Mouse (Mus musculus) ES-Bruce4 (cell line): ENCODE measurements around the gene Zmym6. TPM values are rescaled to one million over a fixed set of nuclear protein-coding genes. Genes with fewer than 3 reads are reported as not detected.

Source experiments
- H3K27ac ChIP-seq: 2 replicates; pipeline ENCODE4 v1.5.1; 2012; ENCODE audit warnings: low read length, inconsistent platforms; ENCODE audit not compliant: insufficient read depth
- H3K27me3 ChIP-seq: 2 replicates; pipeline ENCODE4 v1.6.1; 2012; ENCODE audit warnings: mild to moderate bottlenecking, low read length, inconsistent platforms; ENCODE audit not compliant: control insufficient read depth, poor library complexity, insufficient read depth, severe bottlenecking
- H3K36me3 ChIP-seq: 2 replicates; pipeline ENCODE4 v1.6.1; 2012; ENCODE audit warnings: inconsistent platforms, mild to moderate bottlenecking, low read length, moderate library complexity; ENCODE audit not compliant: control insufficient read depth, poor library complexity, insufficient read depth, severe bottlenecking
- H3K4me1 ChIP-seq: one replicate; pipeline ENCODE4 v1.8.1; 2011; ENCODE audit warnings: low read length; ENCODE audit not compliant: control insufficient read depth, insufficient read depth
- H3K4me3 ChIP-seq: 2 replicates; pipeline ENCODE4 v1.5.1; 2011; ENCODE audit warnings: low read depth, mild to moderate bottlenecking, low read length
- H3K9ac ChIP-seq: 2 replicates; pipeline ENCODE4 v1.6.1; 2012; ENCODE audit warnings: low read depth, mild to moderate bottlenecking, inconsistent platforms; ENCODE audit not compliant: poor library complexity, severe bottlenecking
- H3K9me3 ChIP-seq: replicated peaks from 2 replicates; pipeline ENCODE4 v1.6.1; 2012; ENCODE audit warnings: mild to moderate bottlenecking, low read length, inconsistent platforms; ENCODE audit not compliant: control insufficient read depth, poor library complexity, insufficient read depth, severe bottlenecking
- CTCF ChIP-seq: IDR thresholded peaks from one replicate; pipeline ENCODE4 v1.8.1; 2011; ENCODE audit warnings: low read depth, low read length
- EP300 ChIP-seq: IDR thresholded peaks from 2 replicates; pipeline ENCODE4 v1.6.1; 2011; ENCODE audit warnings: low read depth, low read length; ENCODE audit not compliant: insufficient read depth
- POLR2A ChIP-seq: IDR thresholded peaks from one replicate; pipeline ENCODE4 v1.8.1; 2011; ENCODE audit warnings: low read length; ENCODE audit not compliant: insufficient read depth
- polyA plus RNA-seq: library from polyadenylated mRNA; stranded (reverse); fragments of >200 nt; gene quantifications from 2 replicates; pipeline ENCODE4 v1.2.4, GENCODE M21; 2011; ENCODE audit warnings: low read depth; ENCODE audit not compliant: missing spikeins, insufficient read depth, insufficient read length

The Zmym6 gene
- polyA plus RNA-seq, 1 experiment: 33.7 TPM

- no peaks in the 10 kb centered on the region for H3K9me3 ChIP-seq
- H3K36me3 ChIP-seq: no peaks in the 10 kb centered on the region
- H3K4me3 ChIP-seq: no peak overlapping the region
- no peak for TF ChIP-seq POLR2A
- TF ChIP-seq CTCF: no peak
- TF ChIP-seq EP300: no peak
- no peak overlapping the region for H3K9ac ChIP-seq
- H3K4me1 ChIP-seq: peaks cover 6% of the 10 kb centered on the region
- H3K27me3 ChIP-seq: no peaks in the 10 kb centered on the region
- H3K27ac ChIP-seq: no peak overlapping the region
These were observed 60.4 kb downstream of the Zmym6 start for GRCm38 (mm10) chr4:127137591-127137990.

- Histone ChIP-seq H3K9me3 (no peaks in the 10 kb centered on the region), H3K4me1 (peaks cover 6% of the 10 kb centered on the region)
These were observed 61.3 kb downstream of the Zmym6 start for GRCm38 (mm10) chr4:127138486-127138885.

GRCm38 (mm10) chr4:127150031-127150430 lies 72.8 kb downstream of the Zmym6 start:
- H3K36me3 ChIP-seq: no peaks in the 10 kb centered on the region
- no peak overlapping the region for H3K4me3 ChIP-seq
- H3K4me1 ChIP-seq: no peaks in the 10 kb centered on the region
- H3K9me3 ChIP-seq: no peaks in the 10 kb centered on the region
- no peaks in the 10 kb centered on the region for H3K27me3 ChIP-seq
- no peak overlapping the region for H3K9ac ChIP-seq
- TF ChIP-seq EP300 (no peak), CTCF (no peak), POLR2A (no peak)
- H3K27ac ChIP-seq: no peak overlapping the region

More at GRCm38 (mm10) chr4:127138486-127138885, 61.3 kb downstream of the Zmym6 start:
- Histone ChIP-seq H3K27ac (peak overlapping the region; percentile 35; the same call in 1 of the 2 replicates), H3K36me3 (no peaks in the 10 kb centered on the region), H3K9ac (no peak overlapping the region), H3K4me3 (no peak overlapping the region), H3K27me3 (no peaks in the 10 kb centered on the region)
- no peak for TF ChIP-seq CTCF
- no peak for TF ChIP-seq POLR2A
- no peak for TF ChIP-seq EP300

GRCm38 (mm10) chr4:127153345-127153744 lies 76.2 kb downstream of the Zmym6 start:
- no peaks in the 10 kb centered on the region for H3K36me3 ChIP-seq
- no peaks in the 10 kb centered on the region for H3K9me3 ChIP-seq
- no peak overlapping the region for H3K9ac ChIP-seq
- no peaks in the 10 kb centered on the region for H3K27me3 ChIP-seq
- TF ChIP-seq EP300 (no peak), CTCF (no peak), POLR2A (no peak)
- H3K4me3 ChIP-seq: no peak overlapping the region
- no peaks in the 10 kb centered on the region for H3K4me1 ChIP-seq
- no peak overlapping the region for H3K27ac ChIP-seq

GRCm38 (mm10) chr4:127155757-127156156 lies 78.6 kb downstream of the Zmym6 start:
- Histone ChIP-seq H3K27me3 (no peaks in the 10 kb centered on the region), H3K27ac (no peak overlapping the region), H3K4me1 (no peaks in the 10 kb centered on the region), H3K9me3 (no peaks in the 10 kb centered on the region), H3K36me3 (no peaks in the 10 kb centered on the region), H3K4me3 (no peak overlapping the region), H3K9ac (no peak overlapping the region)
- TF ChIP-seq POLR2A (no peak), CTCF (peak; percentile 59), EP300 (no peak)

- no peaks in the 10 kb centered on the region for H3K9me3 ChIP-seq
- no peaks in the 10 kb centered on the region for H3K36me3 ChIP-seq
- H3K27me3 ChIP-seq: no peaks in the 10 kb centered on the region
- no peaks in the 10 kb centered on the region for H3K4me1 ChIP-seq
- H3K9ac ChIP-seq: no peak overlapping the region
- TF ChIP-seq CTCF (no peak), EP300 (0 out of 2 replicates have a peak, but pooled peaks have one; percentile 31), POLR2A (no peak)
- no peak overlapping the region for H3K27ac ChIP-seq
- H3K4me3 ChIP-seq: no peak overlapping the region
These were observed 80.6 kb downstream of the Zmym6 start for GRCm38 (mm10) chr4:127157746-127158145.
